Mouse (Mus musculus): ENCODE measurements around the gene Sgpp2. TPM values are rescaled to one million over a fixed set of nuclear protein-coding genes. Genes with fewer than 3 reads are reported as not detected.

Sgpp2 gene
- total RNA-seq, 2 experiments from 2014 or later, result 0.05 TPM; not detected in 1

DNA sequence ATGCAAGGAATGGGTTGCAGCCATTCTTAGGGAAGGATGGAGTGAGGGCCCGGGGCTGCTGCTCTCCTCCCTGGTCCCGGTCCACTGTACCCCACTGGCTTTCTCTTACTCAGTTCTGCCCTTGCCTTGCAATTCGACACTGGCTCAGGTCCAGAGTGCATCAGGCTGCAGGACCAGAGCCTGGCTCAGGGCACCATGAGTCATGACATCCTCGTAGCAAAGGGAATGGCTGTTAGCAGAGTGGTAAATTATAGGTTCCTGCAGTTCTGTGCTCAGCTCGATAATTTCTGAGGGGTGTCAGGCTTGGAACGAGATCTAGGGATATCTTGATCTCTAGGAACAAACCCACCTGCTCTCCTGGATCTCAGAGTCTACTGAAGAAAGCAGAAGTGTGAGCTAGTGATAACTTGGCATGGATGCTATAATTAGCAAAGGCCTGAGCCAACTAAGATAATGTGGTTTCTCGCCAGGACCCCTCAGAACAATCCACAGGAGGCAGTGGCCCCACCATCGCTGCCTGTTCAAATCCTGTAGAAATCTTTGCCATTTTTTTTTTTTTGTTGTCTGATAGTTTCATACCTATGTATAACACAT, 86.3 kb downstream of the Sgpp2 start:
- DNase-seq, result peak in 1 of 2 experiments; percentile 6
- intact Hi-C loops (cut with DNase I), result no loop called here

DNA sequence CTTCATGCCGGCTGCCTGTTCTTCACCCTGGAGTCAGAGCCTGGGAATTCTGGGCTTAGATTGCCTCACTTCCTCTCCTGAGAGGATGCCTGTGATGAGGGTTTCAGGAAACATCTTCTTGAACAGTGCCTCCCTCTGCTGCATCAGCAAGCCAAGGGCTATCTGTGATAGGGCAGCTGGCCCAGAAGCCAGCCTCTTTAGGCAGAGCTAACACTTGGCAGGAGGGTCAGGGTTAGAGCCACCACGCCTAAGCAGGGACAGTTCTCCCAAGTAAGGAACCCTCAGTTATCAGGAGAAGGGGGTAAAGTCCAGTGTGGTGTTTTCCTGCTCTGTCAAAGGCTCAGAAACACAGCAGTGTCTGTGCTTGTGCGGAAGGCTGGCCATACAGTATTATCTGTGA, 89.6 kb downstream of the Sgpp2 start:
- intact Hi-C loops (cut with DNase I), result no loop called here

DNA sequence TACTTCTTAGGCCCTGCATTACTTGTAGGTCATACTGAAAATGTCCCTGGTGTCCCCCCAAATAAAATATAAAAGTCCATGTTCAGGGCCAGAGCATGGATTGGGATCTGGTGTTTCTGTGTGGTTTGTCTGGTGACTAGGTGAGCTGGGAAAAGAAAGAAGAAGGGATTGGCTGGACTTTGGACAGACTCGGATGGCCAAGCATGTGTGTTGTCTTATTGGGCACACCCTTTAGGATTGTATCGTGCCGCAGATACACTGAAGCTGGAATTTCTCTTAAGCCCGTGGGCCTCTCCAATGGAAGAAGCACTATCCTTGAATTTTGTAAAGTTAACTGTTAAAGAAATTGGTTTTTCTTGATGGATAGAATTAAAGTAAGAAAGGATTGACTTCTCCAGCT, 91.3 kb downstream of the Sgpp2 start:
- intact Hi-C loops (cut with DNase I), result no loop called here
- no peak for DNase-seq

More for the DNA sequence above, 89.6 kb downstream of the Sgpp2 start:
- DNase-seq, result no peak

DNA sequence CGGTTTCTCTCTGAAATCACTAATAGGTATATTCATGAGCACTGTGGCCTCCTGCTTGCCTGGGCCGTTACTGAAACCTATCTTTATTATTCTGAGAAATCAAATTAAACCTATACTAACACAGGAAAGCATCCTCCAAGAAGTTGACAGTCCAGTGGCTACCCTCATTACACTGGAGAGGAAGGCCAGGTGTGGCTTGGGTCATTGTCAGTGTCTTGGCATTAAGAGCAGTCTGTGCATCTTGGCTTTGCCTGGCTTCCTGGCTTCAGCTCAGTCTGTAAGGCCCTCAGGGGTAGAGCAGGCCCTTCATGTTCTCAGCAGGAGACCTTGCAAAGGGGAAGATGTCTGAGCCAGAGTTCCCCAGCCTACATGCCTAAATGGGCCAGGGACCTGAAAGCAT, 99.3 kb downstream of the Sgpp2 start:
- no peak for DNase-seq
- intact Hi-C loops (cut with DNase I), result no loop called here

DNA sequence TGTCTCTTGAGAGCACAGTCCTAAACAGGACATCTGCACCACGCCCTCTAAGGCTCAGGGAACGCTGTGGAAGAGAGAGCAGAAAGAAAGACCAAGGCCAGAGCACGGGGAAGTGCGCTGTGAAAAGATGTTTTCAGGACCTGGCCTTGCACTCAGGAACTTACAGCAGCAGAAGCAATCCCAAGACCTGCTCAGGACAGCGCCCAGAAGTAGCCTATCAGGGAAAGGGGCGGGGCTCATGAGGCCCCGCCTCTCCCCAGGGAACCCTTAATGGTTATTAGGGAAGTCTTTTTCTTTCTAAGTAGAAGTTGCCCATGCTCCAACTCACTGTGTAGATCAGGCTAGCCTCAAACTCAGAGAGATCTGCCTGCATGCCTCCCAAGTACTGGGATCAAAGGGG, 102.5 kb downstream of the Sgpp2 start:
- no peak for DNase-seq
- intact Hi-C loops (cut with DNase I), result no loop called here

DNA sequence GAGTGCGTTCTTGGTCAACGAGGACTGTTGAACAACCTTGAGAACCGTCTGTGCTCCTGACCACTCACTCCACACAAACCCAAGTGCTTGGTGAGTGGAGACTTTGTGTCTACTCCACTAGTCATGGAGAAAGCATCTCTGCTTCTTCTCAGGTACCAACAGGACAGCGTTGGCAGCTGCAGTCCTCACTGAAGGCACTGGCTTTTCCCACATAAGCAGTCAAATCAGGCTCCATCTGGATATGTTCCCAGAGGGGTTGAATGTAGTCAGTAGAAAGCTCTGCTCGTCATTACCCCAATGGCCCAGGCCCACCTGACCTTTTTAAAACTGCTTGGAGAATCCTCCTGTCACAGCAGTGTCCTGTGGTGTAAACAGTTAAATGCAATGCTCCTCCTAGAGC, 104.3 kb downstream of the Sgpp2 start:
- intact Hi-C loops (cut with DNase I), result no loop called here
- no peak for DNase-seq

DNA sequence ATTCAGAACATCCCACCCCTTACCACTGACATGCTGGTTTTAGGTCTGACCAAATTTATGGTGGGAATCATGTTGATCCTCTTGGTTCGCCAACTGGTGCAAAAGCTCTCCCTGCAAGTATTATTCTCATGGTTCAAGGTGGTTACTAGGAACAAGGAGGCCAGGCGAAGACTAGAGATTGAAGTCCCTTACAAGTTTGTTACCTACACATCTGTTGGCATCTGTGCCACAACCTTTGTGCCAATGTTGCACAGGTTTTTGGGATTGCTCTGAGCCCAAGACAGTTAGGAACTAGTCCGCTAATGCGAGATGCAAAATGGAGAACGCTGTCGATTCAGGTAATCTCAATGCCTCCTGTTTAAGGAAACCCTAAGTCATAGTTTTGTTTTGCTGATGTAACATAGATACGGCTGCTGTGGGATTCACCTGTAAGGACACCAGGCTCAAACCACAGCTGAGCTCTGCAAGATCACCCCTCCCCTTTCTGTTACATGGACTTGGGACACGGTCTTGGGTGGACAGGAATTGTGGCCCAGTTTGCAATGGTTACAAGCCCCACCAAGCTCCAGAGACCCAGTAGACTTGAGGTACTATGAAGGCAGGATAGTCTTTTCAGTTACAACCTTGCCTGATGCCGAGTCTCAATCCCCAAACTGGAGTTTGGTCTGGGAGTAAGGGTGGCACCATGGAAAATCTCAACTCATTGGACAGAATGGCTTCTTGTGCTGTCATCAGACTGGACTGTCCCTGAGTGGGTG, 107.2 kb downstream of the Sgpp2 start:
- intact Hi-C loops (cut with DNase I), result no loop called here
- DNase-seq, result no peak

DNA sequence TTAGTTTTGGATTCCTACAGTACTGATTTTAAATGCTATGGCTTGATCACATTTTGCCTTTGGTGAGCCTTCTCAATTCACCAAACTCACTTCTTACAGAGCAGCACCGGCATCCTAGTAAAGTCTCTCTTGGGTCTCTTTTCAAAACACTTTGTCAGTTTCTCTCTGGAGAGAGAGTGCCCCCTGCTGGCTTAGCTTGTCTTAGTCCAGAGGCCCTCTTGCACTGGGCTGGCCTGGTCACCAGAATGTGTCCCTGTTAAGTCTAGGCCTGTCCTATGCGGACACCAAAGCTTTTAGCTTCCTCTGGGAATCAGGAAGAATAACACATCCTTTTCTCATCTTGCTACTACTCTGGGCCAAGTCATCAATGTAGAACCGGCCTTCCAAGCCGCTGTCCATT, 109.4 kb downstream of the Sgpp2 start:
- peak; percentile 79 to 88 for DNase-seq
- intact Hi-C loops (cut with DNase I), result loop anchor here (1.0 kb wide), 2 partner anchors 204 to 441 kb away; no protein-coding TSS in a partner anchor

DNA sequence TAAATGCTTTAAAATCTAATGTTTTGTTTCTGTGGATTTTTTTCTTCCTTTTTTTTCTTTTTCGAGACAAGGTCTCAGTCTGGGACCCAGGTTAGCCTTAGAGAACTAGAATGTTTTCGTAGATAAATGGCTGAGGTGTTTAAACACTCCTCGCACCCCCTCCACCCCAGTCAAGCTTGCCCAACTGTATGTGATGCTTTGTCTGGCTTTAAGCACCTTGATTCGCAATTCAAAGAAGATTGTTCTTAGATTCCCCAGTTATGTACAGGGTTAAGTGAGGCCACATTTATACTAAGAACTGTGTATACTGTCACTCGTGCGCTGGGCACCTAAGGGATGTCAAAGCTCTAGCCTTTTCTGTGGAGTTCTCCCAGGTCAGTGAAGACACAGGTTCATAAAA, 110.1 kb downstream of the Sgpp2 start:
- intact Hi-C loops (cut with DNase I), result no loop called here
- no peak for DNase-seq

DNA sequence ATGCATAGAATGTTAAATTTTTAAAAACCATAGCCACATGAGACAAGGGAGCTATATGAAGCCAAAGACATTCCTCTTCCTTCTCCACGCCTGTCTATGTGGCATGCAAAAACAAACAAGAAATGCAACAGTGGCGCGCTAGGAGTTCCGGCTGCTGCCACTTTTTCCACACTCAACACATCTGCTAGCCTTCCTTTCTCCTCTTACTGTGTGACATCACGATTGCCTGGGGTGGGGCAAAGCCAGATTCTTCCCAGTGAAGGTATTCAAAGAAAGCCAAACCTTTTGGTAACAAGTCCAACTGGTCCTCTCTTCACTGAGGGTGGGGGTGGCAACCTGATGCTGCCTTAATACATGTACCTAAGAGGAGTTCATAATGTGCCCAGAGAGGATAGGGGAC, 111.6 kb downstream of the Sgpp2 start:
- intact Hi-C loops (cut with DNase I), result no loop called here
- no peak for DNase-seq

DNA sequence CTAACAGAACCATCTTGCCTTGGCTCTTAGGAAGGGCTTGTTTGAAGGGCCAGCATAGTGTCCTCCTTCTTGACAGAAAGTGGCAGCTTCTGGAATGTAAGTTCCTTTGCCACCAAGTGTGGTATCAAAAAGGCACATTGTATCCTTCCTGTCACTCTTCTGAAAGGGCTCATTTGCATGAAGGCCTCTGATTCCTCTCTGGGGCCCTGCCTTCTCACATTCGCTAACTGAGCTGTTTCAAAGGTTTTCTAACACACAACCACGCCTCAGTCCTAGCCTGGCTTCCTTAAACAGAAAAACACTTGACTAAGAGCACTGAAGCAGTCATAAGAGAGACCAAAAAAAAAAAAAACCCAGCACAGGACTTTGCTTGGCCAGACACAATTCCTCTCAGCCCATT, 112.4 kb downstream of the Sgpp2 start:
- no peak for DNase-seq
- intact Hi-C loops (cut with DNase I), result no loop called here

DNA sequence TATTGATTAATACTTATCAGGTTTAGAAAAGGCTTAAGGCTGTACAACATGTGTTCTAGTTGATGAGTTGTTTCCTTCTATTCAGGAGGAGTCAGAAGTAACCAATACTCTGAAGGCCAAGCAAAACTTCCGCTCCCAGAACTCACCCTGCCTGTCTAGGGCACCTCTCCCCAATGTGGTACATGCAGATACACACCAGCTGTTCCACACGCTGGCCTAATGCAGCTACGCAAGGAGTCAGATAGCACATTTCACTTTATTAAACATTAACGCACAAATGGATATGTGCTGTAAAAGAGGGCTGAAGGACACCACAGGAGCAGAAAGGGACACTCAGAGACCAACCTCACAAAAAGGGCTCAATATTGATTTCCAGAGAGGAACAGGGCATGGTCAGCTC, 114.7 kb downstream of the Sgpp2 start:
- no peak for DNase-seq
- intact Hi-C loops (cut with DNase I), result no loop called here

DNA sequence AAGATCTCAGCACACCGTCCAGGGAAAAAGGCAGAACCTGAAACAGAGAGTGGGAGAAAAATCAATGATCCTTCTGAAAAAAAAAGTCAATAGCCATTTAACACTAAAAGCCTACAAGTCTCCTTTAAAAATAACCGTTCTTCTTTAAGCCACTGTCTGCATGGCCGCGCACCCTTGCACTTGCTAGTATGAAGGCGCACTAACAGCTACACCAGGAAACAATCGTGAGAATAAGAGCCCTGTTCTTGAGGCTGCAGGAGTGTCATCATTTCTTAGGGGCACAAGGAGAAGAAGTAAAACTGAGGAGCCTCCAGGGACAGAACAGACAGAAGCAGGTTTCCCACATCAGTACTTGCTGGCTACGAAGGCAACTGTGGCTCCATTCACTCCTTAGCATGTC, 115.2 kb downstream of the Sgpp2 start:
- no peak for DNase-seq
- intact Hi-C loops (cut with DNase I), result no loop called here

DNA sequence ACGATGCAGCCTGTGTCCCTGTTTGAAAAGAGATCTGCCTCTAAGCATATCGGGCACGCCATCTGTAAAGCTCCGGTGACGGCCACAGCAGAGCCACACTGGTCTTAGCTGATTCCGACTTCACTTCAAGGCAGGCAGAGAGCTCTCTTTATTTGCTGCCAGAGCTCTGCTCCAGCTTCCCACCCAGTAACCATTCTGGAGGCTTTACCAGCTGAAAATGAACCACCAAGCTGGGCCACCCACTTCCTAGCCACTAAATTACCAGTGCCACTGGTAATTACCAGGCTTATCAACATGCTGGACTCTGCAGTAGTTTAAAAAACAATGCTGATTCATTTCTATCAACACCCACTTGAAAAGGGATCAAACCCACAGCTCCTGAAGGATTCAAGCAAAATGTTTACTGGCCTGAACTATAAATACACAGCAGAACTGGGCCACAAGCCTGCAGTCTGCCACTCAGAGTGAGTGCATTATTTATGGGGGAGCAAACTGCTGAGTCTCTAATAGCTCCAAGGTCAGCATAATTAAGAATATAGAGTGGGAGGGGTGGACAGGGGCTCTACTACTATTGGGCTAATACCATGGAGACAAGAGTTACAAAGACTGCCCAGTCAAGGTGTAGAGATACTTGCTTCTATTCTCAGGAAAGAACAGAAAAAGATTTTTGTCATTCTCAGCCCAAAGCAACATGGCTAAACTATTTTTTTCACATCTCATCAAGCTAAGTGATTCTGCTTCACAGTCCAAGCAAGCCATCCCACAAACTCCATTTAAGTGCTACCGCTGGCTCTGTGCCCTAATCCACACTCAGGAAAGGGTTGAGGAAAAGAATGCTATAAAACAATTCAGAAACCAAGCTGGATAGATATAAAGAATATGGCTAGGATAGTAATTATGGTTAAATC, 115.9 kb downstream of the Sgpp2 start:
- intact Hi-C loops (cut with DNase I), result no loop called here
- DNase-seq, result peak in 1 of 2 experiments; percentile 24

DNA sequence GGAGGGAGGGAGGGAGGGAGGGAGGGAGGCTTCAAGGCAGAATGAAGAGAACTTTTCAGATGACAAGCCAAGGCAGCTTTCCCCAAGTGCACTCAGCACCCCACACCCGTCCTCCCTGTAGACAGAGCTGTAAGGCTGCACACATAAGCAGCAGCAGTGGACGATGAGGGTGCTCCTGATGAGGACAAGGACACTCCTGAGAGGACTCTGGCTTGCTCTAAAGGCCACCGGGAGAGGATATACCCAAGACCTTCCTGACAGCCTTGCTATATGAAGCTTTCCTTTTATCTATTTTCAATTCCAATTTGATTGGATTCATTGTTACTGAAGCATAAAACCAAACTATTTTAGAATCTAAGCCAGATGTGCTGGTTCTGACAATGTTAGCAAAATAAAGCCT, 116.7 kb downstream of the Sgpp2 start:
- intact Hi-C loops (cut with DNase I), result no loop called here
- DNase-seq, result no peak

DNA sequence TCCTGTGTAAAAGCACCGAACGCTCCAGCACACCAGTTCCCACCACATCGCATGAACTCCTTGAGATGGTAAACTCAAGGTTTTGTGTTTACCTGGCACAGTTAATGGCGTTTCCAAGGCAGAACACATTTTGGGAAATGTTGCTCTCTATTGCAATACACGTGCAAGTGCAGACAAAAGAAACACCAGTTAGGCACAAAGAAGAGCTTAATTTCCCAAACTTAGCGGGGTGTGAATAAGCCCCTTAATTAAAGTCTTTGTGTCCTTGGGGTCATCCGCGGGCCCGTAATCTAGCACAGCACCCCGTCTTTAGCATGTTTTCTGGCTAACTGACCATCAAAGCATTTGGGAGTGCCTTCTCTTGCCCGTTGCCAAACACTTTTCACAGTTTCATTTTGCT, 118.7 kb downstream of the Sgpp2 start:
- DNase-seq, result no peak
- intact Hi-C loops (cut with DNase I), result no loop called here

DNA sequence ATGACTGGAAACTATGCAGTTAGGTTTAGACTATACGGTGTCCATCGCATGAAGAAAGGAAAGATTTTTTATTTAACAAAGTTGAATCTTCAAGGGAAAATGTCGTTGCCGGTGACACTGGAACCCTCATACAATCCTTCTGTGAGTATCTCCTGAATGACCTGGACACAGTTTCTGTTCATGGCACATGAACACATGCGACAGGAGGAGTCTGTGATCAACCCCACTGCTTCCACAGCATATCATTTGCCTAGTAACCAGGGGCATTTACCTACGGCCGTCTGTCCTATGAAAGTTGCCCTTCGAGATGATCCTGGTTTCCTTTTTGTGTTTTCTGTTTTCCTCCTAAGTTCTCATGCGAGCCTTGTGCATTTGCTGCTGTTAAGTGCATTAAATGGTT, 123.3 kb downstream of the Sgpp2 start:
- intact Hi-C loops (cut with DNase I), result no loop called here
- DNase-seq, result no peak

DNA sequence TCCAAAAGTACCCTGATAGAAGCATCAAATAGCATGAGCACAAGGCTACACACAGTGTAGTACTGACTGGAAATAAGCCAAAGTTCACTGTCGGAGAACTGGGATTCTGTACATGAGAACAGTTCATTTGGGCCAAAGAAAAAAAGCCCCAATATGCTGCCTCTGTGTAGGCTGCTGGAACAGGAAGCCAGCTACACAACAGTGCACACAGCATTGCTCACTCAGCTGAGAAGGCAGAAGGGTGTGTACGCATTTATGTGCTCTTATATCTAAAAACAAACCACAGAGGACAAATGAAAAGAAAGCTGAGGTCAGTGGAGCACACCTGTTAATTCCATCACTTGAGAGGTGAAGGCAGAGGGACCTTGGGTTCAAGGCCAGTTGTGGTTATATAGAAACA, 125.8 kb downstream of the Sgpp2 start:
- DNase-seq, result no peak
- intact Hi-C loops (cut with DNase I), result no loop called here

DNA sequence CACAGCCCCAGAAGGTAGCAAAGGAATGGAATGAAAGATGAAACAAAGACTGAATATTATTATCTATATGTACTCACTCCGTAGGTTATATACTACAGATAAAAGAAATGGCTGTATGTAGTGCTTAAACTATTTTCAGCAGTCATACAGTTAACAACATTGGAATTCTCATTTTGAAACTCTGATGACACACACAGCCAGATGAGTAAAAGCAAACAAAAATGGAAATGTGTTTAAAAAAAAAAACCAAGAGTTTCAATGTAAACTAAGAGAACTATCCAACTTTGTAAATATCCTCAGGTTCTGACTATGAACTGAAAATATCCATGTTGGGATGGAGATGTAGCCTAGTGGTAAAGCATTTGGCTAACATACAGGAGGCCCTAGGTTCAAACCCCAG, 126.3 kb downstream of the Sgpp2 start:
- DNase-seq, result no peak
- intact Hi-C loops (cut with DNase I), result no loop called here

DNA sequence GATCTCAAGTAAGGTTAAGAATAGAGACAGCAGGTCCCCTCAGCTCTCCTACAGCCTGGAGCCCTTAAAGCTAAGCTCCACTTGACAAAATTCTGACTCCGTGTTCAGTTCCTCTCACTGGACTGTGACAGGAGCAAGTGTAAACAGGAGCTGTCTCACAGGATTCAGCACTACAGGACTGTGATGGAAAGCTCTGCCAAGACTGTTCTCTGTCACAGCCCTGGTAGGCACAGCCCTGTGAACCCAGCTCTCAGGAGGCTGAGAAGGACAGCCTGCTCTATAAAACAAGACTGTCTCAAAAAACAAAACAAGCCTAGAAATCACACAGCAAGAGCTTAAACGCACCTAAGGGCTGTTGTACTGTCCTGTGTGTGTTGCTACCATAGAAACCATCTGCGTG, 127.0 kb downstream of the Sgpp2 start:
- DNase-seq, result no peak
- intact Hi-C loops (cut with DNase I), result no loop called here

DNA sequence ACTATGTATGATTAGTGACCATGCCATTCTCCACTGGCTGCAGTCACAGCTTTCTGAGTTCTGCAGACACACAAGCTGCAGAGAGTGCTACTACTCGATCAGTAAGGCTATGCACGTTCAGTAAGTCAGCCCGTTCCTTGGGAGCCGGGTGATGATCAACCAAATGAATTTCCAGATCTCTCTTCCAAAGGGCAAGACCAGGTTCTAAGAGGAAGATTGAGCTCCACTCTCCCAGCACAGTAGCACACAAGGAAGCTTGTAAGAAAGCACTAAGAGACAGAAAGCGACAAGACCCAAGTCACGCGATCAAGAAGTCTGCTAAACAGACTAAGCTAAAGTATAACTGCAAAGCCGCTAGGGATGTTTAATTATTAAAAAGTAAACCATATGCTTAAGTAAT, 130.6 kb downstream of the Sgpp2 start:
- intact Hi-C loops (cut with DNase I), result no loop called here
- no peak for DNase-seq
